Comparison of ENCODE assay signal across 10 mouse cellular contexts in the genomic region with DNA sequence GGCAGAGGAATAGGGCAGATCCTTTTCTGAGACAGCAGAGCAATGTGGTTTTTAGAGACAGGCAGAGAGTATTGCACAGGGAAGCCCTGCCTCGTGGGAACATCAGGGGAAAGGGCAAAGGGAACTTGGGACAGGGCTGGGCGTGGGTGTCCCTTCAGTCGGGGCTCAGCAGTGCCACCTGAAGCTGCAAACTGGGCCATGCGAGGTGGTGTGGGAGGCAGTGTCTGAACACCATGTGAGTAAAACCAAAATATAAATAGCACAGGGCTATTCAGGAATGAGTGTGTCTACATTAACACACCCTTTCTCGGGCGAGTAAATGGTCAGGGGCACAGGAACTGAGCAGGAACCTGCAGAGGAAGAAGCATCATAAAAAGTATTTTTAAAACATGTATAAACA.
A peak's percentile ranks its signal among the peaks of the same experiment; 100 is the strongest.
DNase-seq lines count a peak whose midpoint lies in the region; ATAC-seq lines count a peak whose summit lies in the region.
"Had no signal": no experiment of that assay in that cellular context is flagged by ENCODE, and none has a peak within 500 bp of the region (broad histone marks: within the 10 kb centered on the region; RNA-seq: fewer than 3 reads in every experiment).

No protein-coding gene starts in this region.

- intact Hi-C loops in heart, postnatal 25 days (cut with DNase I) = loop anchor here (10.0 kb wide), 1 partner anchor 131 kb away; no protein-coding TSS in a partner anchor

- peak; percentile 50 to 59 for DNase-seq in heart, adult 18-20 months
- DNase-seq in heart, postnatal 25 days (ENCODE audit: low spot score) = no peak
- no peak for DNase-seq in neural tube, embryonic 10.5 days (ENCODE audit: extremely low spot score, low spot score)
- no peak for DNase-seq in B cell, adult 2 months
- DNase-seq in retina, embryonic 14.5 days (ENCODE audit: low spot score) = no peak
- DNase-seq: cerebellum, adult 9-10 months; liver had no signal

- no peaks in the 10 kb centered on the region for H3K27me3 ChIP-seq in neural tube, embryonic 13.5 days
- H3K27me3 ChIP-seq in heart, embryonic 13.5 days (replicated peaks) = no peaks in the 10 kb centered on the region
- no peaks in the 10 kb centered on the region for H3K27me3 ChIP-seq in neural tube, embryonic 14.5 days (ENCODE audit: control insufficient read depth, insufficient read depth, low read length)

- H3K4me2 ChIP-seq in neural tube, embryonic 13.5 days = no peak overlapping the region
- H3K4me2 ChIP-seq in heart, embryonic 13.5 days = peak overlapping the region; percentile 33
- H3K4me2 ChIP-seq in neural tube, embryonic 14.5 days (ENCODE audit: low read depth, low read length) = peak overlapping the region; percentile 26; the same call in 1 of the 2 replicates

- 0 out of 2 replicates have a peak overlapping the region, but pooled peaks have one; percentile 13 for H3K9ac ChIP-seq in neural tube, embryonic 13.5 days
- H3K9ac ChIP-seq in heart, embryonic 13.5 days = peak overlapping the region; percentile 41; the same call in 1 of the 2 replicates
- H3K9ac ChIP-seq in neural tube, embryonic 14.5 days (replicated peaks; ENCODE audit: low read depth, low read length) = no peak overlapping the region

- peaks cover 15% of the 10 kb centered on the region for H3K4me1 ChIP-seq in neural tube, embryonic 13.5 days (replicated peaks)
- peaks cover 18% of the 10 kb centered on the region for H3K4me1 ChIP-seq in heart, embryonic 13.5 days
- H3K4me1 ChIP-seq in neural tube, embryonic 14.5 days (ENCODE audit: control insufficient read depth, insufficient read depth, low read length) = no peaks in the 10 kb centered on the region

- H3K27ac ChIP-seq in neural tube, embryonic 13.5 days (replicated peaks) = peak overlapping the region; percentile 59; the same call in 1 of the 2 replicates
- H3K27ac ChIP-seq in heart, embryonic 13.5 days (replicated peaks) = peak overlapping the region; percentile 62
- peak overlapping the region; percentile 28; the same call in 1 of the 2 replicates for H3K27ac ChIP-seq in neural tube, embryonic 14.5 days (ENCODE audit: low read depth, low read length)

- no peak overlapping the region for H3K4me3 ChIP-seq in neural tube, embryonic 13.5 days
- H3K4me3 ChIP-seq in heart, embryonic 13.5 days = no peak overlapping the region
- no peak overlapping the region for H3K4me3 ChIP-seq in neural tube, embryonic 14.5 days (ENCODE audit: low read depth, low read length)

- H3K36me3 ChIP-seq in neural tube, embryonic 13.5 days = peaks cover 13% of the 10 kb centered on the region; the same call in 1 of the 2 replicates
- H3K36me3 ChIP-seq in heart, embryonic 13.5 days = peaks cover 13% of the 10 kb centered on the region
- H3K36me3 ChIP-seq in neural tube, embryonic 14.5 days (ENCODE audit: control insufficient read depth, insufficient read depth, low read length) = no peaks in the 10 kb centered on the region

- 0 out of 2 replicates have a peak, but pooled peaks cover 3% of the 10 kb centered on the region for H3K9me3 ChIP-seq in neural tube, embryonic 13.5 days
- peaks cover 11% of the 10 kb centered on the region for H3K9me3 ChIP-seq in heart, embryonic 13.5 days
- no peaks in the 10 kb centered on the region for H3K9me3 ChIP-seq in neural tube, embryonic 14.5 days (ENCODE audit: control insufficient read depth, low read length)

- 70% methylated on average over 6 of the region's 6 CpGs for WGBS in neural tube, embryonic 13.5 days
- WGBS in heart, embryonic 13.5 days = 21% methylated on average over 6 of the region's 6 CpGs
- 64% methylated on average over 6 of the region's 6 CpGs for WGBS in neural tube, embryonic 14.5 days

- peak; percentile 55 for ATAC-seq in neural tube, embryonic 13.5 days (ENCODE audit: low read depth)
- no peak for ATAC-seq in heart, embryonic 13.5 days (ENCODE audit: extremely low read depth, insufficient number of reproducible peaks, low FRiP score, low TSS enrichment)
- peak; percentile 66; the same call in 1 of the 2 replicates for ATAC-seq in neural tube, embryonic 14.5 days (ENCODE audit: low read depth)

Comparison
In these comparisons a context has a peak if more than half of its experiments do, and no peak if none do; other contexts are left out.
1. DNase-seq: peak in heart, adult 18-20 months (2 of 2); none in heart, postnatal 25 days (single experiment), neural tube, embryonic 10.5 days (single experiment), B cell, adult 2 months (0 of 2) and retina, embryonic 14.5 days (single experiment).
2. Peak in every context shown above with its lines, with median percentiles within 50 percentile points of each other: H3K27ac ChIP-seq.